Mouse (Mus musculus): ENCODE measurements around the gene Jade1. TPM values are rescaled to one million over a fixed set of nuclear protein-coding genes. Genes with fewer than 3 reads are reported as not detected.

The Jade1 gene
- polyA plus RNA-seq, 1 experiment: 31.3 TPM

- DNase-seq (ENCODE audit: extremely low spot score in 1 of 2, low spot score in 1 of 2): no peak
These were observed 19.3 kb downstream of the Jade1 start for GRCm38 (mm10) chr3:41574720-41575435.

DNA sequence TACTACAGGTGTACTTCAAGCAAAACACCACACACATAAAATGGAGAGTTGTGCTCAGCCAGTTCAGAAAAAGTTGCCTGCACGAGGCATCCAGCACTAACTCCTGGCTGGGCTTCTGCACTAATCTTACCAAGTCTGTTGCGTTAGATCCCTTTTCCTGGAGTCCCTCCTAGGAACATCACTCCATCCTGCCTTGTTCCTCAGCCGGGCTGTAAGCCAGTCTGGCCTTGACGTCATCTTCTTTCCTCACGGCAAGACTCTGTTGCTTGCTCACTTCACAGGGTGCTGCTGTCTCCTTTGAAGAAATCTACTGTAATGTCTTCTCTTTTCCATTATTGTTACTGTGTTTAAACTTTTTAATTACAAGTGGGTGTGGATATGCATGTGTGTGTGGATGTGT is 20.4 kb downstream of the Jade1 start:
- no peak for DNase-seq (ENCODE audit: extremely low spot score in 1 of 2, low spot score in 1 of 2)

GRCm38 (mm10) chr3:41577240-41577639 is 21.7 kb downstream of the Jade1 start:
- no peak for DNase-seq (ENCODE audit: extremely low spot score in 1 of 2, low spot score in 1 of 2)

- no peak for DNase-seq (ENCODE audit: extremely low spot score in 1 of 2, low spot score in 1 of 2)
These were observed 24.3 kb downstream of the Jade1 start for GRCm38 (mm10) chr3:41579873-41580272.

DNA sequence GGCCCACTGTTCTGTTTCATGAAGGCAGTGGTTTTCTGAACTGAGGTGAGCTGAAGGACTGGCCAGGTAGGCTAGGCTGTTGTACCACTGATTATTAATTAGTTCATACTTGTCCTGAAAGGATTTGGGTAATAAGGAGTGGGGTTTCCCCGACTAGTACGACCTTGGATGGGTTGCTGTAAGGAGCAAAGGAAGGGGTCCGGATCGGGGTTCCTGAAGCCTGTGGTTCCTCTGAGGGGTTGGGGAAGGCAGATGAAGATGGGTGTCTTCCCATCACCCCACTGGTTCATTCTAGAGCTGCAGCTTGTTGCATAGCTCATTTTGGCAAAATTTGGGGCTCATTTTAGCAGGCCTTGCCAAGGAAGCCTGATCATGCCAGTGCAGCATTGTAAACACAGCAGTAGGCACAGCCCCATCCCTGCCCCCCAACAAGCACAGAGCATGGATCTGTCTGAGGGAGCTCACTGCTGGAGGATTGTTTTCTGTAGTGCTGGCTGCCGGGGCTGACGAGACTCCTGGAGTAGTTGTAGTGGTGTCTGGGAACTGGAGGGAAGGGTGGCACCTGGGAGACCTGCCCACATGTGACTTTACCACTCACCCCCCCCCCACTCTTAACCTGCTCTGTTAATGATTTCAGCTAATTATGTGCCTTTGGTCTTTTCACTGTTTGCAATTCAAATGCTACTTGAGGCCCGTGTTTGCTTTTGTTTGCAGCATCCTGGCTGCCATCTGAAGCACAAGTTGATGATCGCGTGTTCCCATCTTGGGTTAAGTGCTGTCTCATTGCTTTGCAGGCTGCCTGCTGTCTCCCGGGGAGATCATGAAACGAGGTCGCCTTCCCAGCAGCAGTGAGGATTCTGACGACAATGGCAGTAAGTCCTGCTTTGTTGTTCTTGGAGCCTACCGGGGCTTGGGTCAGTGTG is 25.1 kb downstream of the Jade1 start:
- DNase-seq (ENCODE audit: extremely low spot score in 1 of 2, low spot score in 1 of 2): peak in 1 of 2 experiments; percentile 33

- DNase-seq (ENCODE audit: extremely low spot score in 1 of 2, low spot score in 1 of 2): no peak
These were observed 25.9 kb downstream of the Jade1 start for GRCm38 (mm10) chr3:41581436-41581835.

DNA sequence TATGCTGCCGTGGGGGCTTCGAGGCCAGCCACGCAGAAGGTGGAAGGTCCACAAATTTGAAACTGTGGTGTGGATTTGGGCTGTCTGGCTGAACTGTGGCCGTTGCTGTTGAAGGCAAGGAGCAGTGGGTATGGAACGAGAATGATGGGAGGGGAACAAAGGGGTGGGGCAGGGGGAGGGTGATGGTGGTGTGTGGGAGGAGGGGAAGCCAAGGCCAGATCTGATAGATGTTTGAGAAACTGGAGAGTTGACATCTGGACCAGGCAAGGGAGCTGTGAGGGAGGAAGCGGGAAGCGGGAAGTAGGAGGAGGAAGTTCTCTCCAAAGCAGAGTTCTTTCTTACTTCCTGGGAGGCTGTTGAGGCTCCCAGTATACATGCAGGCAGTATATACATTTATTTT is 26.7 kb downstream of the Jade1 start:
- DNase-seq (ENCODE audit: extremely low spot score in 1 of 2, low spot score in 1 of 2): no peak

DNA sequence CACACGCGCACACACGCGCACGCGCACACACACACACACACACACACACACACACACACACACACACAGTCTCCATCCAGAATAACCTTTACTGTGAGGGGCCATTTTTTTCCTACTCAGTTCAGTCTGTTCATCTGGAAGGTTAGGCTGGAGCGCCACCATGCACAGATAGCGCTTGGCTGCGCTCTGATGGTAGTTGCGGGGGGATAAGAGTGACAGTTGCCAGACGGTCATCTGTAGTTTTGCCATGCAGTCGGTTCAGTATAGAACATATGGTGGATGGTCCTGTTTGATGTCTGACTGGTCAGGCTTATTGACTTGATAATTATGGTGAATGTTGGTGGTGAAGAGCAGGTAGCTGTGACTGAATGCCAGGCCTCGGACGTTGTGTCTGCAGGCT is 27.6 kb downstream of the Jade1 start:
- no peak for DNase-seq (ENCODE audit: extremely low spot score in 1 of 2, low spot score in 1 of 2)

GRCm38 (mm10) chr3:41583621-41584020 is 28.1 kb downstream of the Jade1 start:
- DNase-seq (ENCODE audit: extremely low spot score in 1 of 2, low spot score in 1 of 2): no peak

GRCm38 (mm10) chr3:41585548-41585947 is 30.0 kb downstream of the Jade1 start:
- no peak for DNase-seq (ENCODE audit: extremely low spot score in 1 of 2, low spot score in 1 of 2)

DNA sequence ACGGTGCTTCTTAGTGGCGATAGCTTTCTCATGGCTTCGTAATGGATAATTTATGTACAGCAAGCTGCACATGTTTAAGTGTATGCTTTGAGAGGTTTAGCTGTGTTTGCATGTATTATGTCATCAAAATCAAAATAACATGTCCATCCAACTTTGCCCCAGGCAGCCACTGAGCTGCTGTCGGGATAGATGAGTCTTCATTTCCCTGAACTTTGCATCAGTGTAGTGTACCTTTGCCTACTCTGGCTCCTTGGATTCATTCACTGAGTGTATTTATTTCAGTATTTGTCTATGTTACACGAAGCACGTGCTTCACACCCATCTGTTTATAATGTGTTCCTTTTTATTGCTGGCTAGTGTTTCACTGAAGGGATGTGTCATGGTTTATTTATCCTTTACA is 30.8 kb downstream of the Jade1 start:
- DNase-seq (ENCODE audit: extremely low spot score in 1 of 2, low spot score in 1 of 2): no peak

DNA sequence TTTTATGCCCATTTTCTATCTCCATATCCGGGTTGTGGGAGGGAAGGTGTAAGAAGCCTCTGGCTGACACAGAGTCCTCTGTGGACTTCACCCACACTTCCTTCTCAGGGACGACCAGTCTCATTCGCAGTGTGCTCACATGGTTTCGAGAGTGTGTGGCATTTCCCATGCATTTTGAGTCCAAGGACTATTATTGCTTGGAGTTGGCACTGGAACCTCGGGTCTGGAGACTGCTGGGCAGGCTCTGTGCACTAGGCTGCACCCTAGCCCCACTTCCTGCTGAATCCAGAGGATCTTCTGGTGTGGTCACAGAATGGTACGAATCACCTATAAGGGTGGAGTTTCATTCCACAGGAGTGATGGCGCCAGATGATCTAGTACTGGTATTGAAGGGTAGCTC is 31.4 kb downstream of the Jade1 start:
- DNase-seq (ENCODE audit: extremely low spot score in 1 of 2, low spot score in 1 of 2): no peak

GRCm38 (mm10) chr3:41587588-41587987 is 32.1 kb downstream of the Jade1 start:
- no peak for DNase-seq (ENCODE audit: extremely low spot score in 1 of 2, low spot score in 1 of 2)

GRCm38 (mm10) chr3:41588495-41588894 is 33.0 kb downstream of the Jade1 start:
- DNase-seq (ENCODE audit: extremely low spot score in 1 of 2, low spot score in 1 of 2): no peak

DNA sequence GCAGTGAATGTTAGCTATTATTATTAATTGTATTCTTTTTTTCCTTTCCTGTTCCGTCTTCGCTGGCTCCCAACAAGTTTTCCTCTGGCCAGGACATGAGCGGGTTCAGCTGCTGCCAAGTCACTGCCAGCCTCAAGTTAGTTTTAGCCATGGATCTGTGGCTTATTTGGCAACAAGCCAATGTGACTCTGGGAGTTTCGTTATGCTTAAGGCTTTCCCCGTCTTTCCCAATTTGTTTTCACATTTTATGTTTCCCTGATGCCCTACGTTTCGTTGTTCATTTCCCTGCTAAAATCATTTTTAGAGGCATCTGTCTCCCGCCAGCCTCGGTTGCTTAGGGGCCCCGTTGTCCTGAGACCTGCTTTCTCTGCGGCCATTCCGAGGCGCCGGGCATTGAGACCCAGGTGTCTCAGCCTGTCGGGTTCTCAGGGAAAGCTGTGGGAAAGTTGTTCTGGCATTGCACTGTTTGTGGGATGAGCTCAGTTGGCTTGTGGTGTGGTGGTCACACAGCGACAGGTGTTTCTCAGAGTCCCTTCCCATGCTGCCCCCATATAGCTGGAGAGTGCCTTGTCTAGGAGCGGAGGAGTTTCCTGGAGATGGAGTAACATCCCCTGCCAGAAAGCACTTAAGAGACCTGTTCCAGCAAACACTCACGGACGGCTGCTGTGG is 33.8 kb downstream of the Jade1 start:
- no peak for DNase-seq (ENCODE audit: extremely low spot score in 1 of 2, low spot score in 1 of 2)

DNA sequence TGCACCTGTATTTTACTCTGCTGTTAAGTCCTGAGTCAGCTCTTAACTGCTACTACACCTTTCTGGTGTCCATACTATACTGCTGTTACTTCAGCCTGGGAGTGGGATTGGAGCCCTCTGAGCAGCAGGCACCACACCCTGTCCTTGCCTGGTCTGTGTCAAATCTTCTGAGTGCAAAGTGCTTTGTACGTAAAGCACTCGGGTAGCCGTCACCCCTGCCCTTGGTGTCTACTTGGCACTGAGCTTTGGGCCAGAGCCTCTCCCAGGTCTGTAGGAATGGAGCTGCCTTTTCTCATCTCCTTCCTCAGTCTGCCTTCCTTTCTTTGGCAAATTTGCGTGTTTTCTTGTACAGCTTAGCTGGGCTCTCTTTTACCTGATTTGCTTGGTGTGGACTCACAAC is 34.5 kb downstream of the Jade1 start:
- DNase-seq (ENCODE audit: extremely low spot score in 1 of 2, low spot score in 1 of 2): no peak

DNA sequence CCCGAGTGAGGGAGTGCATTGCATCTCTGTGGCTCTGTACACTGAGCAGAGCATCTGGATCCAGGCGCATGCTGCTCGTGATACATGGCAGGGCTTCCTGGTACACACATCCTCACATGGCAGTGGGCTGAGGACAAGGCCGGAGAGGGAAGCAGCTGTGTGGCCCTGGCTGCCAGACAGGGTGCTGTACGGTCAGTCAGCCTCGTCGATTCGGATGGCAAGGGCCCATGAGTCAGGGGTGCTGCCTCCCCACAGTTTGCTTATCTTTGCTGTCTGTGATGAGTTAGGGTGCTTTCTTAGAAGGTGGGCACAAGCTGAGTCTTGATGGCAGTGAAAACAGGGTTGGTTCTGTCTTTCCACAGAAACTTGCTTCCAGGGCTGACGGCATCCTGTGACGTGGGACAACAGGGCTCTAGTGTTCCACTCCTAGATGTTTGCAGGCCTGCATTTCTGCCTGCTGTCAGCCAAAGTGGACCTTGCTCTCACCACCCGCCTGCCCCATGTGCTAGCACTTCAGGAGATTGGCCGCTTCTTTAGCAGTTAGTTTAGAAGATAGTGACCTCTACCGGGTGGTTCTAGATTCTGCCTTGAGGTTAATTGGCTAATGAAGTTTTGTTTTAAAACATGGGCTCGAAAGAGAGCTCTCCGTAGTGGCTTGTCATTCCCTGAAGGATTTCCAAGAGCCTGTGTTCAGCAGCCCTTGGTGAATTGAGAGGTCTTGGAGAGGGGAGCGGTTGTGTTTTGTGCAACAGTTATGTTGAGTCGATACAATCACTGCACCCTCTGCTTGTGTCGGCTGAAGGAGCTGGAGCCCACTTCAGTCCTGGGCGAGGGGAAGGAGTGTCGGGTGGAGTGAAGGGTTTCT is 35.4 kb downstream of the Jade1 start:
- no peak for DNase-seq (ENCODE audit: extremely low spot score in 1 of 2, low spot score in 1 of 2)

DNA sequence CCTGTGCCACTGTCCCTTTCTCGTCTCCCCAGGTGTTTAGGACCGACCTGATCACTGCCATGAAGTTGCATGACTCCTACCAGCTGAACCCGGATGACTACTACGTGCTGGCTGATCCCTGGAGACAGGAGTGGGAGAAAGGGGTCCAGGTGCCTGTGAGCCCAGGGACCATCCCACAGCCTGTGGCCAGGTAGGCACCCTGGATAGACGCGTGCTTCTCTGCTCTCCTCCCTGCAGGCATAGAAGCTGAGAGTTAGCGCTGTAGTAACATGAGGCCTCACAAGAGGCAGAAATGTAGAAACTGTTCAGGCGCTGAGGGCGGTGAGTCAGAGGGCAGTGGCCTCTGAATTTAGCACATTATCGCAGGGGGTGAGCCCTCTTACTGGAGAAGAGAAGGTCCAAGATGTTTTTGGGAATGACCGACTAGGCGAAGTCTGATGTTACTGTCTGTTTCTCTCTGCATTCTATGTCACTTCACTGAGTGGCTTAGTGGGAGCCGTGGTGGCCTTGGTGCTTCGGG is 36.2 kb downstream of the Jade1 start:
- no peak for DNase-seq (ENCODE audit: extremely low spot score in 1 of 2, low spot score in 1 of 2)

DNA sequence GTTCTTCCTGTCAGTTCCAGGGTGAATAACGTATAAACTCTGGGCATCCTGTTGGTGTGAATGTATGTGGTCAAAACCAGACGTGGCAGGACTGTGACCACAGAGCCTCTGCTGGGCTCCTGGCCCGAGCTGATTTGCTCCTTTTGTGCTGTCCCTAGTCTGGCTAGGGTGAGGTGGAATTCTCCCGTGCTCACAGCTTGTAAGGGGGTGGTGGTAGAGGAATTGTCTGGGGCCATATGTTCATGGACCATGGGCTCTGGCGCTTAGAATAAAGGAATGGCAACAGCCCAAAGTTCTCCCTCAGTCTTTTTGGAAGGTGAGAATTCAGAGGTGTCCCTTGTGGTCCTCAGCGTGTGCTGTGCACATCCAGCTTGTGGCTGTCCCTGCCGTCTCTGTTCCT is 37.3 kb downstream of the Jade1 start:
- peak in 1 of 2 experiments; percentile 48 for DNase-seq (ENCODE audit: extremely low spot score in 1 of 2, low spot score in 1 of 2)

All from frontal cortex, adult 2 months (tissue).